Mouse (Mus musculus): ENCODE data around the gene R3hdm4. TPM values are rescaled to one million over a fixed set of nuclear protein-coding genes. Genes with fewer than 3 reads are reported as not detected.
A peak's percentile ranks its signal among the peaks of the same experiment; 100 is the strongest.

Gene R3hdm4
- polyA plus RNA-seq, 1 experiment from 2014 or later: 126 TPM

DNA sequence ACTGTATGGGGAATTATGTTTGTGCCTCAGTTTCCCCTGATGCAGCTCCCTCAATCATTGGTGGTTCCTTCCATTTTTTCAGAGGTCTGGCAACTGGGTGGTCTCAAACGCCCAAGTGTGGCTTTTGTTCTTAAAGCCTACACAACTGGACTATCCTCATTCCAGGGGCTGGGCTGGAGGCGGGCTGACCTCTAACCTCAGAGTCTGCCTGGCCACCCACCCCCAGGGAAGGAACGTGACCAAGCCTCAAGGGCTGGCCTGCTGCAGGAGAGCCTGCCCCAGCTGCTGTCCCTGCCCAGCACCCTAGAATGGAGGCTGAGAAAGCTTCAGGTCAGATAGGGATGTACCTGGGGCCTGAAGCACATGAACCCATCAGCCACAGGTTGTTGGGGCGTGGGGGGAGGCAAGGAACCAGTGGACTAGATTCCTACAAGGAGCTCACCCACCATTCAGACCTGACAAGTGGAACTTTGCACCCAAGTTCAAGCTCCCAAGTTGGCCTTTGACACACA lies 35.7 kb upstream of the R3hdm4 start:
- Histone ChIP-seq H3K4me1 (peaks cover 46% of the 10 kb centered on the region), H3K36me3 (peaks cover 23% of the 10 kb centered on the region), H3K27me3 (ENCODE audit: low read depth, poor library complexity, severe bottlenecking) (peaks cover 15% of the 10 kb centered on the region; the same call in 1 of the 2 replicates), H3K4me3 (no peak overlapping the region), H3K27ac (replicated peaks) (peak overlapping the region; percentile 24), H3K9me3 (replicated peaks) (no peaks in the 10 kb centered on the region)
- DNase-seq (ENCODE audit: low spot score): no peak
- 23% methylated on average over 4 of the region's 4 CpGs for WGBS

- Histone ChIP-seq H3K36me3 (peaks cover 27% of the 10 kb centered on the region), H3K9me3 (replicated peaks) (no peaks in the 10 kb centered on the region), H3K4me1 (peaks cover 39% of the 10 kb centered on the region), H3K27me3 (ENCODE audit: low read depth, poor library complexity, severe bottlenecking) (peaks cover 15% of the 10 kb centered on the region; the same call in 1 of the 2 replicates), H3K4me3 (no peak overlapping the region), H3K27ac (replicated peaks) (peak overlapping the region; percentile 24; the same call in 1 of the 2 replicates)
- no peak for DNase-seq (ENCODE audit: low spot score)
- WGBS: 73% methylated on average over 9 of the region's 9 CpGs
Measured at GRCm38 (mm10) chr10:79955691-79956090, 34.7 kb upstream of the R3hdm4 start.

DNA sequence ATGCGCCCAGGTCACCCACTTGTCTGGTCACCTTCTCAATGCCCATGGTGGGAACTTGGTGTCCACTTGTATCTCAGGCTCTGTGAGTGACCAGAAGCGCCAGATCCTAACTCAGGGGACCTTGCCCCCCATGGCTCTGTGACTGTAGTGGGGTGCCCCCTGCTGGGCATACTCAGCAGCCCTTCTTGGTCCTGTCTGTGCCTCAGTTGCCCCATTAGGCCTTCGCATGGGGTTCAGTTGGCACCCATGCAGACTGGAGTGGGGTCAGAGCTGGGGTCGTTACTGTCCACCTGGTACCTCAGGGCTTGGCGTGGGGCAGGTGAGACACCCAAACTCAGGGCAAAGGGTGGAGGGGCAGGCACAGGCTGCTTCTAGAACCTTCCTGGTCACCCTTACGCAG lies 32.9 kb upstream of the R3hdm4 start:
- H3K36me3 ChIP-seq: peaks cover 44% of the 10 kb centered on the region
- no peak for DNase-seq (ENCODE audit: low spot score)
- H3K9me3 ChIP-seq (replicated peaks): no peaks in the 10 kb centered on the region
- peaks cover 32% of the 10 kb centered on the region for H3K4me1 ChIP-seq
- no peak overlapping the region for H3K4me3 ChIP-seq
- peaks cover 15% of the 10 kb centered on the region; the same call in 1 of the 2 replicates for H3K27me3 ChIP-seq (ENCODE audit: low read depth, poor library complexity, severe bottlenecking)
- 87% methylated on average over 6 of the region's 6 CpGs for WGBS
- no peak overlapping the region for H3K27ac ChIP-seq (replicated peaks)

DNA sequence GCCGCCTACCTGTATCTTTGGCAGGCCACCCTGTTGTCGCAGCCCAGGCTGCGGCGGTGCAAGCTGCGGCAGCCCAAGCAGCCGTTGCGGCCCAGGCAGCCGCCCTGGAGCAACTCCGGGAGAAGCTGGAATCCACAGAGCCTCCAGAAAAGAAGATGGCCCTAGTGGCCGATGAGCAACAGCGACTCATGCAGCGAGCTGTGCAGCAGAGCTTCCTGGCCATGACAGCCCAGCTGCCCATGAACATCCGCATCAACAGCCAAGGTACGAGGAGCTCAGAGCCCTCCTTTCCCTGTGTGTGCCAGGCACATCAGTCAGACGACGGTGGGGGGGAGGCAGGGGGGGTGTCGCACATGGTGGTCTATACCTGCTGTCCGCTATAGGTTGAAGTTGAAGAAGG lies 29.7 kb upstream of the R3hdm4 start:
- Histone ChIP-seq H3K4me3 (no peak overlapping the region), H3K36me3 (peaks cover 58% of the 10 kb centered on the region), H3K9me3 (replicated peaks) (no peaks in the 10 kb centered on the region), H3K27me3 (ENCODE audit: low read depth, poor library complexity, severe bottlenecking) (peaks cover 8% of the 10 kb centered on the region; the same call in 1 of the 2 replicates), H3K27ac (replicated peaks) (no peak overlapping the region), H3K4me1 (peaks cover 34% of the 10 kb centered on the region)
- DNase-seq (ENCODE audit: low spot score): no peak
- 86% methylated on average over 18 of the region's 18 CpGs for WGBS

DNA sequence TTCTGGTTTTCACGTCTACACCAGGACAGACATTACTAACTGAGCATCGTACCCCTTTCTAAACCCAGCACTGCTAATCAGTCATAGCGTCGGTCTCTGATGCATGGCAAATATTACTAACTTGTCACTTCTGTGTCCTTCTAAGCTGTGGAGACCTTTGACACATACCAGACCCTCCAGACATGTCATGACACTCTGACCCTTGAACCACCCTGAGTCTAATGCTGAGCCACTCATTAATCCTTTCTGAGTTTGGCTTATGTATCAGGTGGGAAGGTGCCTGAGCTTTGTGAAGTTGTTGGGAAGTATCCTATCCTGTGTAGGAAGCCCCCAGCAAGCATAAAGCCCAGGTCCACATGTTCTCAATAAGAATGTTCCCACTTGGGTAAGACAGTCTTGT lies 28.9 kb upstream of the R3hdm4 start:
- Histone ChIP-seq H3K36me3 (peaks cover 58% of the 10 kb centered on the region), H3K4me1 (peaks cover 35% of the 10 kb centered on the region), H3K27ac (replicated peaks) (no peak overlapping the region), H3K27me3 (ENCODE audit: low read depth, poor library complexity, severe bottlenecking) (0 out of 2 replicates have a peak, but pooled peaks cover under 1% of the 10 kb centered on the region), H3K9me3 (replicated peaks) (no peaks in the 10 kb centered on the region), H3K4me3 (no peak overlapping the region)
- WGBS: 93% methylated on average over 4 of the region's 4 CpGs
- DNase-seq (ENCODE audit: low spot score): no peak

GRCm38 (mm10) chr10:79947502-79947901 lies 26.5 kb upstream of the R3hdm4 start:
- H3K36me3 ChIP-seq: peaks cover 44% of the 10 kb centered on the region
- H3K27ac ChIP-seq (replicated peaks): peak overlapping the region; percentile 86
- H3K9me3 ChIP-seq (replicated peaks): no peaks in the 10 kb centered on the region
- 81% methylated on average over 6 of the region's 6 CpGs for WGBS
- no peaks in the 10 kb centered on the region for H3K27me3 ChIP-seq (ENCODE audit: low read depth, poor library complexity, severe bottlenecking)
- peak overlapping the region; percentile 9; the same call in 1 of the 2 replicates for H3K4me3 ChIP-seq
- DNase-seq (ENCODE audit: low spot score): no peak
- peaks cover 51% of the 10 kb centered on the region for H3K4me1 ChIP-seq

- H3K4me3 ChIP-seq: peak overlapping the region; percentile 9
- peaks cover 51% of the 10 kb centered on the region for H3K4me1 ChIP-seq
- no peaks in the 10 kb centered on the region for H3K9me3 ChIP-seq (replicated peaks)
- peaks cover 48% of the 10 kb centered on the region for H3K36me3 ChIP-seq
- peak overlapping the region; percentile 86 for H3K27ac ChIP-seq (replicated peaks)
- DNase-seq (ENCODE audit: low spot score): peak; percentile 49
- H3K27me3 ChIP-seq (ENCODE audit: low read depth, poor library complexity, severe bottlenecking): no peaks in the 10 kb centered on the region
- 11% methylated on average over 7 of the region's 7 CpGs for WGBS
Measured at GRCm38 (mm10) chr10:79946752-79947322, 25.8 kb upstream of the R3hdm4 start.

DNA sequence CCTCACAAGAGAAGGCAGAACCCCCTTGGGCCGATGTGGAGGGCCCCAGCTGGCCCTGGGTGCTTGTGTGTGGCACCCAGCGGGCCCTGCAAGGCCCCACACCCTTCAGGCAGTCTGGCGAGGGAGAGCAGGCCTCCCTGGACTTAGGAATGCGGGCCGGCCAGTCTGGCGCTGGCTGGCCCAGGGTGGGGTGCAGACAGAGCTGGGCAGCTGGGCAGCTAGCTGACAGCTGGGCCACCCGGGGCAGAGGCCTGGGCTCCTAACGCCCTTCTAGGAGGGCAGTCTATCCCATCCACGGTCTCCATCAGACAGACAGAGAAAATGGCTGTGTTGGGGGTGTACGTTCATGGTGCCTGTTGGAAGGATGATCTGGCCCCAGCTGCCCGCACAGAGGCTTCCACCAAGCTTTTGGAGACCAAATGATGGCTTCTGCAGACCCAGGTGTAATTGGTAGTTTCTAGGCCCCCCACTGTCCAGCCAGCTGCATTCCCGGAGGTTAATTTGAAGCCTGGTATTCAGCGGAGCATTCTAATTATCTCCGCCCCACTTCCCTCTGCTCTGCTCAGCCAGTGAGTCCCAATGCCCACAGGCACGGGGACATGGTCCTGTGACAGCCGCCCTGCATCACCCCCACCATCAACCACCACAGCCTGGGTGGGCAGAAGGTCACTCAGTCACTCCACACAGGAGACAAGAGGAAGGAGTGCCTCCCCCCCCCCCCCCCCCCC lies 24.7 kb upstream of the R3hdm4 start:
- H3K4me3 ChIP-seq: peak overlapping the region; percentile 9
- H3K4me1 ChIP-seq: peaks cover 54% of the 10 kb centered on the region
- WGBS: 25% methylated on average over 16 of the region's 16 CpGs

GRCm38 (mm10) chr10:79943471-79943901 lies 22.5 kb upstream of the R3hdm4 start:
- no peak overlapping the region for H3K4me3 ChIP-seq
- H3K36me3 ChIP-seq: peaks cover 33% of the 10 kb centered on the region
- WGBS: 87% methylated on average over 9 of the region's 9 CpGs
- H3K27ac ChIP-seq (replicated peaks): peak overlapping the region; percentile 34
- no peaks in the 10 kb centered on the region for H3K9me3 ChIP-seq (replicated peaks)
- H3K27me3 ChIP-seq (ENCODE audit: low read depth, poor library complexity, severe bottlenecking): no peaks in the 10 kb centered on the region
- peaks cover 65% of the 10 kb centered on the region for H3K4me1 ChIP-seq
- no peak for DNase-seq (ENCODE audit: low spot score)

More for the DNA sequence above, 24.7 kb upstream of the R3hdm4 start:
- Histone ChIP-seq H3K27ac (replicated peaks) (peak overlapping the region; percentile 86), H3K27me3 (ENCODE audit: low read depth, poor library complexity, severe bottlenecking) (no peaks in the 10 kb centered on the region), H3K36me3 (peaks cover 48% of the 10 kb centered on the region), H3K9me3 (replicated peaks) (no peaks in the 10 kb centered on the region)
- peak; percentile 52 for DNase-seq (ENCODE audit: low spot score)

- DNase-seq (ENCODE audit: low spot score): no peak
- Histone ChIP-seq H3K36me3 (peaks cover 35% of the 10 kb centered on the region), H3K4me1 (peaks cover 67% of the 10 kb centered on the region), H3K27ac (replicated peaks) (no peak overlapping the region), H3K9me3 (replicated peaks) (no peaks in the 10 kb centered on the region), H3K4me3 (no peak overlapping the region), H3K27me3 (ENCODE audit: low read depth, poor library complexity, severe bottlenecking) (no peaks in the 10 kb centered on the region)
- 80% methylated on average over 1 of the region's 1 CpGs for WGBS
Measured at GRCm38 (mm10) chr10:79942988-79943387, 22.0 kb upstream of the R3hdm4 start.

DNA sequence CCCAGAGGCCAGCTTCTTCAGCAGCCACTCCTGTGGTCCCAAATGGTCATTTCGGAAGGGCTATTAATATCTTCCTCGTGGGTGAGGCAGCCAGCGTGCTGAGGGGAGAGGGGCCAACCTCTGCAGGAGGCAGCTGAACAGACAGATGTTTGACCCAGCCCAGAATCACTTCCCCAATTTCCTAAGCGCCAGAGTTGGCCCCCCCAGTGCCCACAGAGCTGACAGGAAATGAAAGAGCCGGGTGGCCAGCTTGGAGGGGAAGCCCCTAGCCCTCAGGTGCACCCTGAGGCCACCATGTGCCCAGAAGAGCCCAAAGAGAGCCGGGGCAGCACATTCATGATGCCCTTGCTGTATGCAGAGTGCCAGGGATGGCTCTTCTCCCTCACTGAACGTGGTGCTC lies 19.7 kb upstream of the R3hdm4 start:
- Histone ChIP-seq H3K4me1 (peaks cover 61% of the 10 kb centered on the region), H3K9me3 (replicated peaks) (no peaks in the 10 kb centered on the region), H3K27me3 (ENCODE audit: low read depth, poor library complexity, severe bottlenecking) (peaks cover 8% of the 10 kb centered on the region; the same call in 1 of the 2 replicates), H3K36me3 (peaks cover 48% of the 10 kb centered on the region), H3K27ac (replicated peaks) (no peak overlapping the region), H3K4me3 (no peak overlapping the region)
- WGBS: 77% methylated on average over 7 of the region's 7 CpGs
- DNase-seq (ENCODE audit: low spot score): no peak

- H3K27me3 ChIP-seq (ENCODE audit: low read depth, poor library complexity, severe bottlenecking): peaks cover 20% of the 10 kb centered on the region
- no peaks in the 10 kb centered on the region for H3K9me3 ChIP-seq (replicated peaks)
- 42% methylated on average over 11 of the region's 11 CpGs for WGBS
- peaks cover 54% of the 10 kb centered on the region for H3K4me1 ChIP-seq
- H3K36me3 ChIP-seq: peaks cover 76% of the 10 kb centered on the region
- no peak overlapping the region for H3K4me3 ChIP-seq
- no peak overlapping the region for H3K27ac ChIP-seq (replicated peaks)
- no peak for DNase-seq (ENCODE audit: low spot score)
Measured at GRCm38 (mm10) chr10:79937775-79938526, 16.9 kb upstream of the R3hdm4 start.

Data from midbrain, embryonic 10.5 days (tissue).